Mouse (Mus musculus): ENCODE data around the gene Gm5431.
"Not testable (repeated sequence)": the region's sequence is repeated elsewhere in the genome, so short reads cannot be mapped to it uniquely, and the experiment has no call there.

Gene Gm5431

GRCm38 (mm10) chr11:48902021-48902420 is at the start of gene Gm5431:
Gm5431 (minus strand) TSS chr11:48902214.
- DNase-seq: no peak

DNA sequence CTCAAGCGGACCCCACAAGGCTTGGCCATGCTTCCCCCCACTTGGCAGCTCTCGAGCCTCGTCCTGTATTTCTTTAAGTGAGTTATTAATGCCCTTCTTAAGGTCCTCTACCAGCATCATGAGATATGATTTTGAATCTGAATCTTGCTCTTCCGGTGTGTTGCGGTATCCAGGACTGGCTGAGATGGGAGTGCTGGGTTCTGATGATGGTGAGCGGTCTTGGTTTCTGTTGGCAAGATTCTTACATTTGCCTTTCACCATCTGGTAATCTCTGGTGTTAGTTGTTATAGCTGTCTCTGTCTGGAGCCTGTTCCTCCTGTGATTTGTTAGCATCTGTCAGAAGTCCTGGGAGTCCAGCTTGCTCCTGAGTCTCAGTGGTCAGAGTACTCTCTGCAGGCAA is 44.1 kb upstream of the Gm5431 start, which contains the start of gene Psme2b:
Gene Psme2b, minus strand, starts transcription at position 101 of the 400 bp plus-strand sequence.
- DNase-seq: not testable (repeated sequence)

- not testable (repeated sequence) for DNase-seq
These were observed 37.3 kb upstream of the Gm5431 start for GRCm38 (mm10) chr11:48939286-48939685.

GRCm38 (mm10) chr11:48935291-48935690 is 33.3 kb upstream of the Gm5431 start:
- not testable (repeated sequence) for DNase-seq

DNA sequence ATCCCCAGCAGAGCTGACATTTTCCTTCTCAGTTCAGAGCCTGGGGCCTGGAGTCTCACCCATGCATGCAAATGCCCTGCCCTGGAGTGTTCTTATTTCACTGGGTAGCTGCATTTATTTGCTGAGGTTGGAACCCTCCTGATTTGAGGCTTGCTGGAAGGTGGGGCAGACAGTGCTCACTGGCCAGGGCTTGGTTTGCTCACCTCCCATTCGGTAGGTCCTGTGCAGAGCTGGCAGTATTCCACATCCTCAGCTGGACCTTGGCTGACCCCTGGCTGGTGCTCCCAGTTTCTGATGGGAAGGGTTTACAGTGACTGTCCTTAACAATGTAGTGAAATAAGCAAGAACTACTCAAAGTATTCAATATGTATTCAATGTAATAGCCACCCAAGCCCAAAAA is 31.9 kb upstream of the Gm5431 start:
- not testable (repeated sequence) for DNase-seq

- not testable (repeated sequence) for DNase-seq
These were observed 31.4 kb upstream of the Gm5431 start for GRCm38 (mm10) chr11:48933422-48933821.

DNA sequence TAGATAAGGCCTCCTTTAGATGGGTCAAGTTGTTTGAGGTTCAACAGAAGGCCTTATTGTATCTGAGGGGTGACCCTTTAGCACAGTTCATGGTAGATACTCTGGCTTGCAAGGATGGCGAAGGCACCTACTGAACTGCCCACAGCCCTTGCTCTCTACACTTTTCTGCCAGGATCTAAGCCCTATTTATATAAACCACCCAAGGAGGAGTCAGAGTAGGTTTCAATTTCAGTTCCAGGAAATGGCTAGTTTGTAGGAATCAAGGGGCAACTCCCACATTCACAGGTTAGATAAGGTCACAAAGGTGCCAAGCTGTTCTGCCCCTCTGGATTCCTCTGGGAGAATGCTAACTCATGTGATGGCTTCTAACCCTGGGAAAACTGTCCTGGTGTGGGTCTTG is 26.1 kb upstream of the Gm5431 start:
- not testable (repeated sequence) for DNase-seq

DNA sequence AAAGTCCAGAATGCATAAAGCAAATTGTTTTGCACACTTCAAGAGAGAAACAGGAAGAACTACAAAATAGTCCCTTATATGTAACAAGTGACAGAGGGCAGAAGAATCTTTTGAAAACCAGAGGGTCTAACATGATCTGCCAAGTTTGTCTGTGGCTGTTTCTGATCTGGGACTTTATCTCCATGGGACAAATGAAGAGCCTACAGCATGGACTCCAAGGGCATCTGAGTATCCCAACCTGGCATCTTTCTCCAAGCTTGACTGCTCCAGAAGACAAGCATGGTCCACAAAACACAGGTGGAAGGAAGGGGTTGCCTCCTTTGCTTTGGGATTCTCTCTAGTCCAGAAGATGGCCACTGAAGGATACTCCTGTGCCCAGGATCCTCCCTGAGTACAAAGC is 24.4 kb upstream of the Gm5431 start:
- not testable (repeated sequence) for DNase-seq

- not testable (repeated sequence) for DNase-seq
These were observed 21.8 kb upstream of the Gm5431 start for GRCm38 (mm10) chr11:48923818-48924217.

GRCm38 (mm10) chr11:48918380-48918779 is 16.4 kb upstream of the Gm5431 start:
- DNase-seq: no peak

- no peak for DNase-seq
These were observed 11.6 kb upstream of the Gm5431 start for GRCm38 (mm10) chr11:48913611-48914010.

DNA sequence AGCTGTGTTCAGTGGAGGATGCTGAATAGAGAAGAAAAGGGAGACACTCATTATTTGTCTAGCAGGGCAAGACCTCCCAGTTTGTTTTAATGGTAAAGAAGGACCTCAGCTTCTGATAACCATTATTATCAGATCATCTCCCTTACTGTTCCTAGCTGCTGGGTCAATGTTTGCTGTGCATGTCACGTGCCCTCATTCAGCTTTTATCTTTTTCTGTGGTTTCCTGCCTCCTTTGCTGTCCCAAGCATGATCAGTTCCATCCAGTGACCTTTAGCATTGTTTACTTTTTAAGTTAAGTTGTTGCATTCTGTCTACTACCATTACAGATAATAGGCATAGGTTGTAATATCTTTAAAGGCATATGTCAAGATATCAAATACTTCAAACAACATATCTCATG is 6.4 kb upstream of the Gm5431 start:
- DNase-seq: no peak

DNA sequence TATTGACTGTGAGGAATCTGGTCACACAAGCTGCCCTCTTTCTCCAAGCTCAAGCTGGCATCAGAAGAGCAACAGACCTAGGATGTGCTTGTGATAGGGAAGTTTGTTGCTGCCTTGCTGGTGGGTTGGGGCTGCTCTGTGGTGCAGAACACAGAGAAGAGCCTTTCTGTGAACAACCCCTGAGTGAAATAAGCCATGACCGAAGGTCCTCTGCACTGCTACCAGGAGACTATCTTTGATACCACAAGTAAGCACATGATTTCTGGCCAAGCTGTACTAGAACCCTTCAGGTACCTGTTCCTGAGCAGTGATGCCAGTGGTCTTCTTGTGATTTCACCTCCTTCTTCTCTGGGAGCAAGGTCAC is 465 bp downstream of the Gm5431 start:
- DNase-seq: not testable (repeated sequence)

DNA sequence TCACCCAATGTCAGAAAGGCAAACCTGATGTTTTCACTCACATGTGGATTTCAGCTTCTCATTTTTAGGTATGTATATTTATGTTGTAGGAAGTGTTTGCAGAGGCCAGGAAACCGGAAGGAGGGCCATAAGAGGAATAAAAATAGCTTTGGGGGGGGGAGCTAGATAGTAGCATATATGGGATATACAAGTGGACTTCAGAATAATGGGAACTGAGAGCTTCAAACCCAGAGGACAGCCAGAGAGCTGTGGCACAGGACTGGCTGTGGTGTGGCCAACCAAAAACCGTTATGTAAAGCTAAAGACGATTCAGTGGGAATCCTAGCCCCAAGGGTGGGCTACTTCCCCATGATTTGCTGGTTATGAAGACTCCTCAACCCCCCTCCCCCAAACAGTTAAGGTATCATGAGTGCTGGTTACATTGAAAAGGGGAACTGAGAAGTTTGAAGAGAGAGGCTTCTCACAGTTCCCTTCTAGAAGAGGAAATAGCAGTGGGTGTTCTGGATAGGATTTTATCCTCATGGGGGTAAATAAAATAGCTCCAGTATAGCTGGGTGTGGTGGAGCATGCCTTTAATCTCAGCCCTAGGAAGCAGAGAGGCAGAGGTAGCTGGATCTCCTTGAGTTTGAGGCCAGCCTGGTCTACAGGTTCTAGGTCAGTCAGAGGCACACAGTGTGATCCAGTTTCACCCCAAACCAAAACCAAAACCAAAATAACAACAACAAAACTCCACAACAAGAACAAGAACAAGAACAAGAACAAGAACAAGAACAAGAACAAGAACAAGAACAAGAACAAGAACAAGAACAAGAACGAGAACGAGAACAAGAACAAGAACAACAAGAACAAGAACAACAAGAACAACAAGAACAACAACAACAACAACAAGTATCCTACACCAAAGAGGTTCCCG is 1.1 kb downstream of the Gm5431 start:
- not testable (repeated sequence) for DNase-seq

- DNase-seq: no peak
These were observed 3.1 kb downstream of the Gm5431 start for GRCm38 (mm10) chr11:48898812-48899431.

DNA sequence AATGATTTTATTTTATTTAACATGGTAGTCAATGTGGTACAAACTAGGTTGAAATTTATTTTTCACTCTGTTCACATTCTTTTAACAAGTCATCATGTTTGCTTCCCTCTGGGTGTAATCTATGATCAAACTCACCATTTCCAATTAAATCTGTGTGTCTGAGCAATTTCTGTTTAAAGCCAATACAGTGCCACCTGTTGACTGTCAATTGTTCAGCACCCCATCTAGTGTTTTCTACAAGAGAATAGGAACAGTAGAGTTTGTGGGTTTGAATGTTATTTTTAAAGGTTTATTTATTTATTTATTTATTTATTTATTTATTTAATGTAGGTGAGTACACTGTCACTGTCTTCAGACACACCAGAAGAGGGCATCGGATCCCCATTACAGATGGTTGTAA is 25.3 kb downstream of the Gm5431 start:
- no peak for DNase-seq

DNA sequence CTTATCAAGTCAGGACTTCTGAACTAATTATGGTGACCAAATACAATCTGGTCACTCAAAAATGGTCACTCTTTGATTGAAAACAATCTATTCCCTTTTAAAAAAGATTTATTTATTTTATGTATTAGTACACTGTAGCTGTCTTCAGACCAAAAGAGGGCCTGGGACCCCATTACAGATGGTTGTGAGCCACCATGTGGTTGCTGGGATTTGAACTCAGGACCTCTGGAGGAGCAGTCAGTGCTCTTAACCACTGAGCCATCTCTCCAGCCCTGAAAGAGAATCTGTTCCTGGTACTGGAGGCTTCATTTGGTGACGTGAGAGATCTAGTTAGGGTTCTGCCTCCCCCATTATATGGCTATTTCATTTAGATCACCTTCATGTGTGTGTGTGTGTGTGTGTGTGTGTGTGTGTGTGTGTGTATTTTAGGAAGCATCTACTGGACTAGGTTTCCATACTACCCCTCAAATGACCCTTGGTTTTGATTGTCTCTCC is 26.6 kb downstream of the Gm5431 start:
- DNase-seq: not testable (repeated sequence)

- DNase-seq: no peak
These were observed 27.5 kb downstream of the Gm5431 start for GRCm38 (mm10) chr11:48874465-48874864.

DNA sequence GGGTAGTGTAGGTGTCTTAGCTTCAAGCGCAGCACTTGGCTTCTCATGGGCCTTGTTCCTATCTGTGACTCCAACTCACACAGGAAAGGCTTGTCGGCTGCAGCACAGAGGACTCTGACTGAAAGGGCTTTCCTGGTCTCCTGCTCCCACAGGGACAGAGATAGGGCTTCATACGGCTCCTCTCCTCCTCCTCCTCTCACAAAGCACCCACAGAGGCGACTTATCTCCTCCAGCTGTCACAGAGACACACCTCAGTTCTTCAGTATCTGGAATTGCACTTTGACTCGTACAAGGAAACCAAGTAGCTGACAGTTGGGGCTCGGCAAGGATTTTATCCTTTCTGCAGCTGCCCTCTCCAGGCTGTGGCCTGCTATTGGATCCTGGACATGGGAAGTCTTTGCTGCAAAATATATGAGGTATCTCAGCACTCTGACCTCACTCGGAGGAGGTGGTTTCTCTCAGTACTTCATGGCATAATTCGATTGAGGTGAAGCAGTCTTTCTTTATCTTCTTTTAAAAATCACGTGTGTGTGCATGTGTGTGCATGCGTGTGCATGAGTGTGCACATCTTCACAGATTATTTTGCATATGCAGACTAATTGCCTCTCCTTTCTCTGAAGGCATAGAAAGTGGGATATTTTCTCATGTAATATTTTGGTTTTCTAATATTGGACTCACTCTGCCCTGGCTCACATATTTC is 28.3 kb downstream of the Gm5431 start:
- DNase-seq: no peak

DNA sequence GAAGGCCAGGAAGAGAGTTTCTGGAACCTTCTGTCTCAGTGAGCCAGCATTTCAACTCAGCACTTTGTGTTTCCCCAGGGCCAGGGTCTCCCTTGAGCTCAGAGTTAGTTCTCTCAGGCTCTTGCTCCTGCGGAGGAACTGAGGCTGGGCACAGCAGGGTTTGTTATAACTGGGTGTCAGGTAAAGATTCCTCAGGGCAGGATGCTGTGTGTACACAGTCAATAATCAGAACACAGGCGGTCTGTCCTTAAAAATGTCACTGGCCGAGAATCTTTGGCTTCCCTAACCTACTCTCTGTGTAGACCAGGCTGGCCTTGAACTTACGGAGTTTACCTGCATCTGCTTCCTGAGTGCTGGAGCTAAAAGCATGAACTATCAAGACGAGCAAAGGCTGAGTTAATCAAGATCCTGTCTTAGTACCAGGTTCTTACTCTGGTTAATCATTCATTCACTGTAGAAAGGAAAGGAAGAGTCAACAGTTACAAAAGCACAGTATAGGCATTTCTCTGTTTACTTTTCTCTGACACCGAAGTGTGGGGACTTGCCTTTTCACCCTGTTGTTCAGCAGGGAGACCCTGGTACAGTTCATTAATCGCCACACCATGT is 29.2 kb downstream of the Gm5431 start:
- DNase-seq: no peak

GRCm38 (mm10) chr11:48871817-48872541 is 30.0 kb downstream of the Gm5431 start:
- DNase-seq: no peak

DNA sequence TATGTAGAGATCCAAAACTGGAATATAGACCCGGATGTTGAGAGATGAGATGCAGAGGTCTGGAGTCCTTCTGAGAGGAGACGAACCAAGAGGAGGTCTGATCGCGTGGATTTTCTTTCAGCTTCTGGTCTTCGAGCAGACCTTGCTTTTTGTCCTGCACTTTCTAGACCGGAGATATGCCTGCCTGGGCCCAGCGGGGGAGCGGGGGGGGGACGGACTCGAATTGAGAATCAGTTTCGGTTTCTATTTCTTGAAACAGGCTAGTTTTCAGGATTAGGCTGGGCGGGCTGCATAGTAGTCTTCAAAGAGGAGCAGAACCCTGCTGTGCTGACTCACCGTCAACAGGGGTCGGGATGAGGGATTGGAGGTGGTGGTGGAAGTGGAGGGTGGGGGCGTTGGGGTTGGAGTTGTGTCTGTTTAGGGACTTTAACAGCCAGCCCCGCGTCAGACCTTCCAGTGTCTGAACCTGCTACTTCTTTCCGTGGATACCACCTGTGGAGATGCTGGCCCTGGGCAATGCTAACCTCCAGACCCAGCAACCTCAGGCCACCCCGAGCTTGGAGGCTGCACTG is 30.7 kb downstream of the Gm5431 start, which contains the start of gene Irgm1:
Gene Irgm1, minus strand, starts transcription at position 483 of the 572 bp plus-strand sequence.
- no peak for DNase-seq

All from right cerebral cortex, postnatal 25 days (tissue).